Mouse (Mus musculus): ENCODE measurements around the gene Gpank1. TPM values are rescaled to one million over a fixed set of nuclear protein-coding genes. Genes with fewer than 3 reads are reported as not detected.
"Not testable (repeated sequence)": the region's sequence is repeated elsewhere in the genome, so short reads cannot be mapped to it uniquely, and the experiment has no call there.

Gpank1 gene
- total and polyA plus RNA-seq, 2 experiments from 2014 or later: 9.6 to 24.1 TPM

DNA sequence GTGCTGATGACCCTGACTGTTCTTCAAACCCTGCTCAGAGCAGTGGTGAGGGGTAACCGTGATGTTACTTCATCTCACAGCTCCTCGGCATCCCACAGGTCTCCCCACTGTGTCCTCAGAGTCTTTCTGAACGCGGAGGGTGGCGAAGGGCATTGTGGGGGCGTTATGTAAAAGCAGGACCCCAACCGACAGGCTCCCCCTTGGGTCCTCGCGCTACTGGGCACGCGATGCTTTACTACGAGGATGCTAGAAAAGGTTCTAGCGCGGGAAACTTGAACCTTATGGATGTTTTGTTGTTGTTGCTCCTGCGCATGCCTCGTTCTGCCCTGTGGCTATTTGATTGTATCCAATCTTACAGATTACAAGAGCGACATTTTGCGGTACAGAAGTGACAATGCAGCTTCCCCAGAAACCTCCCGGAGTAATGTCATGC lies 632 bp downstream of the Gpank1 start, which contains the start of gene Csnk2b:
Csnk2b (minus strand) TSS at position 183 of the 433 bp plus-strand sequence.
- ATAC-seq (ENCODE audit: insufficient read depth, low read depth): 0 out of 2 replicates have a peak, but pooled peaks have one; percentile 1

DNA sequence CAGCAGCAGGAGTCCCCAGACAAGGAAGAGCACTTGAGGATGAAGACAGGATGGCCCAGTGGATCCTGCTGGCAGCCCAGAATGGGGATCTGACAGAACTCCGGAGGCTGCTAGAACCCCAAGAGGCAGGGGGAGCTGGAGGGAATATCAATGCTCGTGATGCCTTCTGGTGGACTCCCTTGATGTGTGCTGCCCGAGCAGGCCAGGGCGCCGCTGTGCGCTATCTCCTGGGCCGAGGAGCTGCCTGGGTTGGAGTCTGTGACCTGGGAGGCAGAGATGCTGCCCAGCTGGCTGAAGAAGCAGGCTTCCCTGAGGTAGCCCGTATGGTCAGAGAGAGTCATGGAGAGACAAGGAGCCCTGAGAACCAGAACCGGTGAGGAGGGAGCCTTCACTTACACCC lies 2.0 kb downstream of the Gpank1 start:
- H3K27ac ChIP-seq (ENCODE audit: low read depth); H3K9me3 ChIP-seq (replicated peaks; ENCODE audit: control insufficient read depth, low read length); H3K4me2 ChIP-seq (ENCODE audit: low read depth, low read length); H3K27me3 ChIP-seq (ENCODE audit: control insufficient read depth, insufficient read depth, low read length); H3K9ac ChIP-seq (replicated peaks; ENCODE audit: low read depth, low read length); H3K4me3 ChIP-seq (ENCODE audit: low read depth, low read length); ATAC-seq (ENCODE audit: insufficient read depth, low read depth); DNase-seq (ENCODE audit: low spot score): not testable (repeated sequence)
- Histone ChIP-seq H3K36me3 (replicated peaks; ENCODE audit: control insufficient read depth, insufficient read depth, low read length) (peaks cover 25% of the 10 kb centered on the region), H3K4me1 (ENCODE audit: control insufficient read depth, insufficient read depth) (peaks cover 20% of the 10 kb centered on the region)
- 87% methylated on average over 9 of the region's 9 CpGs for WGBS

More for the DNA sequence above, 632 bp downstream of the Gpank1 start, which contains the start of gene Csnk2b:
- H3K4me2 ChIP-seq (ENCODE audit: low read depth, low read length): peak within 1 kb of the TSS; percentile 97
- no peak for TF ChIP-seq EP300 (IDR thresholded peaks at IDR 0.05; ENCODE audit: low read depth)
- no peak; the same call in 1 of the 2 replicates for TF ChIP-seq CTCF (IDR thresholded peaks at IDR 0.05; ENCODE audit: low read depth)
- DNase-seq (ENCODE audit: low spot score): peak; percentile 58
- under 1% methylated on average over 19 of the region's 19 CpGs for WGBS
- peaks cover 12% of the 10 kb centered on the region; the same call in 1 of the 2 replicates for H3K4me1 ChIP-seq (ENCODE audit: control insufficient read depth, insufficient read depth)
- H3K27ac ChIP-seq (ENCODE audit: low read depth): peak within 1 kb of the TSS; percentile 94
- no peaks in the 10 kb centered on the region for H3K27me3 ChIP-seq (ENCODE audit: control insufficient read depth, insufficient read depth, low read length)
- no peaks in the 10 kb centered on the region for H3K9me3 ChIP-seq (replicated peaks; ENCODE audit: control insufficient read depth, low read length)
- H3K9ac ChIP-seq (replicated peaks; ENCODE audit: low read depth, low read length): peak within 1 kb of the TSS; percentile 88
- H3K4me3 ChIP-seq (ENCODE audit: low read depth, low read length): peak within 1 kb of the TSS; percentile 73
- H3K36me3 ChIP-seq (replicated peaks; ENCODE audit: control insufficient read depth, insufficient read depth, low read length): peaks cover 31% of the 10 kb centered on the region

DNA sequence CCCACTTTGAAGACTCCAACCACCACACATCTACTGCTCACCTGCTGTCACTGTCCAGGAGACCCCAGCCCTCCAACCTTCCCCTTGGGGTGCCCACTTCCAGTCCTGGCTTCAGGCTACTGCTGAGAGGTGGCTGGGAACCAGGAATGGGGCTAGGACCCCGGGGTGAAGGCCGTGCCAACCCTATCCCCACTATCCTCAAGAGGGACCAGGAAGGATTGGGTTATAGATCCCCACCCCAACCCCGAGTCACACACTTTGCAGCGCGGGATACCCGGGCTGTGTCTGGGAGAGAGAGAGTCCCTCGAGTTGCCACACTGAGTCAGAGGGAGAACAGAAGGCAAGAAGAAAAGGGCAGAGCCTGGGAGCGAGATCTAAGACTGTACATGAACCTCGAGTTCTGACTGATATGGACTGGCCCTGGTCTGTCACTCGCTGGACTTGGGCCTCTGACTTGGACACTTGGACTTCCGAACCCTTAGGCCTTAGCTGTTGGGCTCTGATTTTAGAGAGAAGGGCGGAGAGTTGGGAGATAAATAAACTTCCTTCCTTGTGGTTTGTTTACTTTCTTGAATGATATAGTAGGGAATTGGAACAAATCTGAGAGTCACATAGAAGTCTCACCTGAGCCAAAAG lies 3.1 kb downstream of the Gpank1 start:
- not testable (repeated sequence) for DNase-seq (ENCODE audit: low spot score); H3K27me3 ChIP-seq (ENCODE audit: control insufficient read depth, insufficient read depth, low read length); H3K4me3 ChIP-seq (ENCODE audit: low read depth, low read length); H3K27ac ChIP-seq (ENCODE audit: low read depth); H3K9ac ChIP-seq (replicated peaks; ENCODE audit: low read depth, low read length); ATAC-seq (ENCODE audit: insufficient read depth, low read depth); H3K9me3 ChIP-seq (replicated peaks; ENCODE audit: control insufficient read depth, low read length); H3K4me2 ChIP-seq (ENCODE audit: low read depth, low read length)
- H3K36me3 ChIP-seq (replicated peaks; ENCODE audit: control insufficient read depth, insufficient read depth, low read length): peaks cover 21% of the 10 kb centered on the region
- 87% methylated on average over 12 of the region's 12 CpGs for WGBS
- peaks cover 20% of the 10 kb centered on the region for H3K4me1 ChIP-seq (ENCODE audit: control insufficient read depth, insufficient read depth)

DNA sequence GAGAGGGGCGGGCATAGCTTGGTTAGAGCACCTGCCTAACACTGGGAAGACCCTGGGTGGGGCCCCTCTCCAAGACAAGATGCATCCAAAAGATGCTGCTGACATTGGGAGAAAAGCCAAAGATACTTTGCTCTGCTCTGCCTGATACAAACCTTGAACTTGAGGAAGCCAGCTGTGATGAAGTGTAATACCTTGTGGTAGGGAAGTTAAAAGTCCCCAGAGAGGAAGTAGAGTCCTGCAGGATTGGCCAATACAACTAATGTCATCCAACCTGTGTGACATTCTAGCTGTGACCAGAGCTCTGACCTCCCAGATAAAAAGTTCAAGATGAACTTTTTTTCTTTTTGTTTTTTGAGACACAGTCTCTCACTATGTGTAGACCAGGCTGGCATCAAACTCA lies 3.8 kb downstream of the Gpank1 start:
- DNase-seq (ENCODE audit: low spot score) (no peak), ATAC-seq (ENCODE audit: insufficient read depth, low read depth) (no peak)
- Histone ChIP-seq H3K4me1 (ENCODE audit: control insufficient read depth, insufficient read depth) (peaks cover 20% of the 10 kb centered on the region), H3K27ac (ENCODE audit: low read depth) (no peak overlapping the region), H3K4me2 (ENCODE audit: low read depth, low read length) (no peak overlapping the region), H3K9me3 (replicated peaks; ENCODE audit: control insufficient read depth, low read length) (no peaks in the 10 kb centered on the region), H3K4me3 (ENCODE audit: low read depth, low read length) (no peak overlapping the region), H3K36me3 (replicated peaks; ENCODE audit: control insufficient read depth, insufficient read depth, low read length) (peaks cover 17% of the 10 kb centered on the region), H3K27me3 (ENCODE audit: control insufficient read depth, insufficient read depth, low read length) (no peaks in the 10 kb centered on the region), H3K9ac (replicated peaks; ENCODE audit: low read depth, low read length) (0 out of 2 replicates have a peak overlapping the region, but pooled peaks have one; percentile 76)
- WGBS: 100% methylated on average over 1 of the region's 1 CpGs
- TF ChIP-seq CTCF (IDR thresholded peaks at IDR 0.05; ENCODE audit: low read depth) (no peak), EP300 (IDR thresholded peaks at IDR 0.05; ENCODE audit: low read depth) (no peak)

DNA sequence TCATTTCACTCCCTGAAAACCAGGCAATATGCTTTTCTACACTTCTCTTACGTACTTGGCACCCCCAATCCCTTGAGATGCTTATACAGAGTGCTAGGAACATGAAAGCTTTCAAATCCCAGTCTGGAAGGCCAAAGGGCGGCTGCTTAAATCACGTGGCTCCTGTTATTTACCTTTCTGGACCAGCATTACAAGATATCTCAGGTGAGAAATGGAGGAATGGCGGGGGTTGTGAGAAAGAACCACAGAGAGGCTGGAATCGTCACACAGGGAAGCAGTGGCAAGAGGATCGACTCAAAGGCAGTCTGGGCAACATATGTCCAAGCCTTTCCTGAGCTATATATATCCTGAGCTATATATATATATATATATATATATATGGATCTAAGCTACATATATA lies 4.3 kb downstream of the Gpank1 start:
- H3K4me1 ChIP-seq (ENCODE audit: control insufficient read depth, insufficient read depth): peaks cover 20% of the 10 kb centered on the region
- peak overlapping the region; percentile 76 for H3K9ac ChIP-seq (replicated peaks; ENCODE audit: low read depth, low read length)
- peak overlapping the region; percentile 64 for H3K4me3 ChIP-seq (ENCODE audit: low read depth, low read length)
- H3K4me2 ChIP-seq (ENCODE audit: low read depth, low read length): peak overlapping the region; percentile 68
- DNase-seq (ENCODE audit: low spot score): no peak
- peak overlapping the region; percentile 89 for H3K27ac ChIP-seq (ENCODE audit: low read depth)
- H3K9me3 ChIP-seq (replicated peaks; ENCODE audit: control insufficient read depth, low read length): no peaks in the 10 kb centered on the region
- TF ChIP-seq CTCF (IDR thresholded peaks at IDR 0.05; ENCODE audit: low read depth): no peak
- ATAC-seq (ENCODE audit: insufficient read depth, low read depth): no peak
- H3K36me3 ChIP-seq (replicated peaks; ENCODE audit: control insufficient read depth, insufficient read depth, low read length): peaks cover 21% of the 10 kb centered on the region
- no peaks in the 10 kb centered on the region for H3K27me3 ChIP-seq (ENCODE audit: control insufficient read depth, insufficient read depth, low read length)
- 23% methylated on average over 6 of the region's 6 CpGs for WGBS

DNA sequence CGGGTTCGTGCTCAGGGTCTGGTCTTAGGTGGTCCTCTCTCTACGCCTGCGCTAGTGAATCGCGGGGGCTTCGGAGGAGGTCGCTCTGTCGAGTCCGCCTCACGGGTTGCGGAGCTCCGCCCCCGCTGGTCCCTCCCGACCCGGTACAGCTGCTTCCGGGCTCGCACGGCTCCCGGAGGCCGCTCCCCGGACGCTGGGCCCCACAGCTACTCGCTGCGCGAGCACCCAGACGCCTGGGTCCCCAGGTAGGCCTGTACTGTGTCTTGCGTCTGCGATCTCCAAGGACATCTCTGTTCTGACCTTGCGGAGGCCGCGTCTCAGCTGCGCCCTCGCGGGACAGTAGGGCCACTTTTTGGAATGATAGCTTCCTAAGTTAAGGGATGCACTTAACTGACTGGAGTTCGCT lies 5.0 kb downstream of the Gpank1 start, which contains the start of gene D17H6S53E:
D17H6S53E (plus strand) TSS at position 168 of the 406 bp plus-strand sequence.
- WGBS: under 1% methylated on average over 36 of the region's 36 CpGs
- peak within 1 kb of the TSS; percentile 64 for H3K4me3 ChIP-seq (ENCODE audit: low read depth, low read length)
- H3K36me3 ChIP-seq (replicated peaks; ENCODE audit: control insufficient read depth, insufficient read depth, low read length): peaks cover 21% of the 10 kb centered on the region
- no peaks in the 10 kb centered on the region for H3K9me3 ChIP-seq (replicated peaks; ENCODE audit: control insufficient read depth, low read length)
- H3K9ac ChIP-seq (replicated peaks; ENCODE audit: low read depth, low read length): peak within 1 kb of the TSS; percentile 76
- peak within 1 kb of the TSS; percentile 68 for H3K4me2 ChIP-seq (ENCODE audit: low read depth, low read length)
- no peaks in the 10 kb centered on the region for H3K27me3 ChIP-seq (ENCODE audit: control insufficient read depth, insufficient read depth, low read length)
- peaks cover 20% of the 10 kb centered on the region for H3K4me1 ChIP-seq (ENCODE audit: control insufficient read depth, insufficient read depth)
- ATAC-seq (ENCODE audit: insufficient read depth, low read depth) (peak; percentile 51), DNase-seq (ENCODE audit: low spot score) (peak; percentile 55)
- no peak for TF ChIP-seq CTCF (IDR thresholded peaks at IDR 0.05; ENCODE audit: low read depth)
- TF ChIP-seq EP300 (IDR thresholded peaks at IDR 0.05; ENCODE audit: low read depth): no peak
- H3K27ac ChIP-seq (ENCODE audit: low read depth): peak within 1 kb of the TSS; percentile 89

Data from heart, postnatal 0 days (tissue).